12 mouse cellular contexts compared by ENCODE assay signal in genomic region chr7:81005969-81006368, GRCm38 (mm10). TPM values are rescaled to one million over a fixed set of nuclear protein-coding genes. Genes with fewer than 3 reads are reported as not detected.
"Had no signal": no experiment of that assay in that cellular context is flagged by ENCODE, and none has a peak within 500 bp of the region (broad histone marks: within the 10 kb centered on the region; RNA-seq: fewer than 3 reads in every experiment).

No protein-coding gene starts in this region.

- ATAC-seq: liver, postnatal 0 days; lung, postnatal 0 days had no signal

- DNase-seq: liver, embryonic 13.5 days; liver, postnatal 0 days; lung, adult 2 months; lung, postnatal 14 days; lung, postnatal 36 days; midbrain, embryonic 14.5 days; right cerebral cortex, postnatal 14 days; thymus, adult 18-20 months; thymus, postnatal 14 days; thymus, postnatal 36 days had no signal

RNA-seq across cellular contexts. Expression of gene Alpk3, which starts 51.4 kb away (rescaled TPM):
- total RNA-seq: monocyte, adult 5-6 weeks had no signal
